Mouse (Mus musculus) forebrain, embryonic 14.5 days (tissue): ENCODE measurements at regions not wholly inside any gene's neighbourhood (a gene's known extent, or its start where the extent isn't known, plus 50 kb on each side); places are given as distances from the start of the nearest gene placed in this dataset.

Experiments used
- ATAC-seq: fragments of 200-750 bp; cut with Nextera tagmentation; 2 replicates; pipeline ENCODE4 v1.8.0; 2017; ENCODE audit warnings: mild to moderate bottlenecking, moderate library complexity
- DNase-seq: peaks from one replicate; pipeline ENCODE4 v3.0.0-alpha.2; 2015; ENCODE audit warnings: low spot score
- H3K27ac ChIP-seq: fragments of 300-500 bp; sonication (generic); 2 replicates; pipeline ENCODE4 v1.5.1; 2014; ENCODE audit warnings: low read depth, mild to moderate bottlenecking, control low read depth, low read length, moderate library complexity
- H3K27me3 ChIP-seq: fragments of 300-500 bp; sonication (generic); replicated peaks from 2 replicates; pipeline ENCODE4 v1.6.1; 2014; ENCODE audit warnings: low read length, control low read depth, mixed read lengths; ENCODE audit not compliant: control insufficient read depth, insufficient read depth
- H3K36me3 ChIP-seq: fragments of 300-500 bp; sonication (generic); 2 replicates; pipeline ENCODE4 v1.6.1; 2014; ENCODE audit warnings: low read length, control low read depth; ENCODE audit not compliant: control insufficient read depth, insufficient read depth
- H3K4me1 ChIP-seq: fragments of 300-500 bp; sonication (generic); 2 replicates; pipeline ENCODE4 v1.6.1; 2014; ENCODE audit warnings: antibody characterized with exemption, low read length, control low read depth; ENCODE audit not compliant: control insufficient read depth, insufficient read depth
- H3K4me2 ChIP-seq: fragments of 300-500 bp; sonication (generic); 2 replicates; pipeline ENCODE4 v1.6.1; 2014; ENCODE audit warnings: mild to moderate bottlenecking, control low read depth, low read length
- H3K4me3 ChIP-seq: fragments of 300-500 bp; sonication (generic); 2 replicates; pipeline ENCODE4 v1.5.1; 2014; ENCODE audit warnings: low read depth, low read length, control low read depth
- H3K9ac ChIP-seq: fragments of 300-500 bp; sonication (generic); 2 replicates; pipeline ENCODE4 v1.6.1; 2014; ENCODE audit warnings: mild to moderate bottlenecking, low read length, control low read depth, moderate library complexity
- H3K9me3 ChIP-seq: fragments of 300-500 bp; sonication (generic); replicated peaks from 2 replicates; pipeline ENCODE4 v1.6.1; 2016; ENCODE audit warnings: low read length, control low read depth, mixed read lengths; ENCODE audit not compliant: control insufficient read depth
- WGBS: fragments of 180-500 bp; shearing (Covaris S2); extraction: QIAGEN DNeasy Blood & Tissue Kit; methylation state at CpG from one replicate; pipeline ENCODE4 v1.1.7; 2014; 5-methylcytosine and 5-hydroxymethylcytosine counted together

DNA sequence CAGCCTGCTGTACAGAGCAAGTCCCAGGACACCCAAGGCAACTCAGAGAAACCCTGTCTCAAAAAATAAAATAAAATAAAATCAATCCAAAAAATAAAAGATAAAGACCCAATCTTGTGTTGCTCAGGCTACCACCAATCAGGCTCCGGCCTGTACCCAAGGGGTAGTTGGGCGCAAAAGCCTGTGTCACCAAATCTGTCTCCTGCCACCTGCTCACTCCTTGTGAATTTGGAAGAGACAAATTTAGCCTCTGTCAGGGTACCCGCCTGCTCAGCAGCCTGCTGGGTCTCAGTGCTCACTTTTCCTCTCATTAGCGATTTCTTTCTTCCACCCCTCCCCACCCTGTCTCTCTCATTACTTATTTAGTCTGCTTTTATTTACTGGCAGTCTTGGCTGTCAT, 54.6 kb downstream of the Sox4 start:
- H3K36me3 ChIP-seq, result no peaks in the 10 kb centered on the region
- H3K4me2 ChIP-seq, result no peak overlapping the region
- 66% methylated on average over 4 of the region's 4 CpGs for WGBS
- no peak overlapping the region for H3K4me3 ChIP-seq
- H3K9me3 ChIP-seq, result no peaks in the 10 kb centered on the region
- H3K27me3 ChIP-seq, result no peaks in the 10 kb centered on the region
- DNase-seq (no peak), ATAC-seq (no peak)
- no peak overlapping the region for H3K27ac ChIP-seq
- no peaks in the 10 kb centered on the region for H3K4me1 ChIP-seq
- H3K9ac ChIP-seq, result no peak overlapping the region

DNA sequence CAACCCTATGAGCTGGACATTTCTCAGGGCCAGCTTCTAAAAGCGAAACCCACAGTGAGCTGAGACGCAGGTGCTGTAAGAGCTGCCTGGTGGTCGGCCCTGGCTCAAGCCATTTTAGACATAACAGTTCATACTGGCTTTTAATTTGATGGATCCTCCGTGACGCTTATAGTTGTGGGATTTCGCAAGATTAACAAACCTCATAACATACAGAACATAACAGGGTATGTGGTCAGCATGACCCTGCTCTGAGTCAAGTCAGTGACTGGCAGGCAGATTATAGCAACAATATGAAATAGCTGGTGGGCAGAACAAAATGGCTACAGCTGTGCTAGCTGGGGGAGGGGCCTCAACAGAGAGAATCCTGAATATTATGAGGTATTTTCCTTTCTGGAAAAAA, 60.6 kb downstream of the Sox4 start:
- 95% methylated on average over 6 of the region's 6 CpGs for WGBS
- no peaks in the 10 kb centered on the region for H3K4me1 ChIP-seq
- H3K9ac ChIP-seq, result no peak overlapping the region
- ATAC-seq (no peak), DNase-seq (no peak)
- H3K27ac ChIP-seq, result no peak overlapping the region
- H3K4me2 ChIP-seq, result no peak overlapping the region
- no peaks in the 10 kb centered on the region for H3K9me3 ChIP-seq
- no peaks in the 10 kb centered on the region for H3K36me3 ChIP-seq
- no peaks in the 10 kb centered on the region for H3K27me3 ChIP-seq
- no peak overlapping the region for H3K4me3 ChIP-seq

DNA sequence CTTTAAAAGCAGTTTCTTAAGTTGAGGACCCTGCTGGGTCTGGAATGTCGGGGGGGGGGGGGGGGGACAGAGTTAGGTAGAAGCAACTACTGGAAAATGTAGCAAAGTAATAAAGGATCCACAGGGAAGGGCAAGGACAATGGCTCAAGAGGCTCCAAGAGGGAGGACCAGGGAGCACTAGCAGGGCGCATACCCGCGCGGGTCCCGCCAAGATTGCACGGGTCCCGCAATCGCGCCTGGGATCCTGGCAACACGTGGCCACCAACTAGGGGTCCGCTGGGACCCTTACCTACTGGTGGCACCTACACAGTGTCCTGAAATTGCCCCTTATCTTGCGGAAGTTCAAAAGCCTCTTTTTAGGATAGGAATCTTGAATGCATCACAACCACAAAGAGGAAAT, 66.4 kb downstream of the Sox4 start:
- ATAC-seq, result no peak
- no peak overlapping the region for H3K4me3 ChIP-seq

DNA sequence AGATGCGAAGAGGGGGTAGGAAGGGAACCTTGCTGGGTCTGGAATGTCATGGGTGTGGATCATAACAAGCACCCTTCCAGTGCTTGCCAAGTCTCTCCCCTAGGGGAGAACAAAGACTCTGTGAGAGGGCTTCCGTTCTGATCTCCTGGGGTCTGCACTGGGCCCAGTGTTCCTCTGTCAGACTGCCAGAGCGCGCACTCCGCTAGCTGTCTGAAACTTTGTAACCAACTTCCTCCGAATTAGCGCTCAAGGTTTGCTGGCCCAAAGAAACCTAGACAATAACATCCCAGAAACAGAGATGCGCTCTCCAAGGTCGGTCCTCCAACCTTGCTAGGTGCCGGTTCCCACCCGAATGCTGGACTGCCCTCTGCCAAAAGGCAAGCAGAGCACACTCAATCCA, 66.8 kb downstream of the Sox4 start:
- ATAC-seq (no peak), DNase-seq (peak; percentile 34)
- Histone ChIP-seq H3K36me3 (no peaks in the 10 kb centered on the region), H3K4me3 (no peak overlapping the region), H3K27me3 (0 out of 2 replicates have a peak, but pooled peaks cover 3% of the 10 kb centered on the region), H3K9ac (peak overlapping the region; percentile 21; the same call in 1 of the 2 replicates), H3K9me3 (no peaks in the 10 kb centered on the region), H3K27ac (no peak overlapping the region), H3K4me2 (peak overlapping the region; percentile 24), H3K4me1 (peaks cover 16% of the 10 kb centered on the region)
- 15% methylated on average over 11 of the region's 11 CpGs for WGBS

More for the DNA sequence above, 66.4 kb downstream of the Sox4 start:
- no peak overlapping the region for H3K9ac ChIP-seq
- 0 out of 2 replicates have a peak, but pooled peaks cover 3% of the 10 kb centered on the region for H3K27me3 ChIP-seq
- H3K9me3 ChIP-seq, result no peaks in the 10 kb centered on the region
- no peak overlapping the region for H3K27ac ChIP-seq
- H3K36me3 ChIP-seq, result no peaks in the 10 kb centered on the region
- H3K4me2 ChIP-seq, result peak overlapping the region; percentile 24; the same call in 1 of the 2 replicates
- no peak for DNase-seq
- 16% methylated on average over 13 of the region's 13 CpGs for WGBS
- peaks cover 13% of the 10 kb centered on the region; the same call in 1 of the 2 replicates for H3K4me1 ChIP-seq

DNA sequence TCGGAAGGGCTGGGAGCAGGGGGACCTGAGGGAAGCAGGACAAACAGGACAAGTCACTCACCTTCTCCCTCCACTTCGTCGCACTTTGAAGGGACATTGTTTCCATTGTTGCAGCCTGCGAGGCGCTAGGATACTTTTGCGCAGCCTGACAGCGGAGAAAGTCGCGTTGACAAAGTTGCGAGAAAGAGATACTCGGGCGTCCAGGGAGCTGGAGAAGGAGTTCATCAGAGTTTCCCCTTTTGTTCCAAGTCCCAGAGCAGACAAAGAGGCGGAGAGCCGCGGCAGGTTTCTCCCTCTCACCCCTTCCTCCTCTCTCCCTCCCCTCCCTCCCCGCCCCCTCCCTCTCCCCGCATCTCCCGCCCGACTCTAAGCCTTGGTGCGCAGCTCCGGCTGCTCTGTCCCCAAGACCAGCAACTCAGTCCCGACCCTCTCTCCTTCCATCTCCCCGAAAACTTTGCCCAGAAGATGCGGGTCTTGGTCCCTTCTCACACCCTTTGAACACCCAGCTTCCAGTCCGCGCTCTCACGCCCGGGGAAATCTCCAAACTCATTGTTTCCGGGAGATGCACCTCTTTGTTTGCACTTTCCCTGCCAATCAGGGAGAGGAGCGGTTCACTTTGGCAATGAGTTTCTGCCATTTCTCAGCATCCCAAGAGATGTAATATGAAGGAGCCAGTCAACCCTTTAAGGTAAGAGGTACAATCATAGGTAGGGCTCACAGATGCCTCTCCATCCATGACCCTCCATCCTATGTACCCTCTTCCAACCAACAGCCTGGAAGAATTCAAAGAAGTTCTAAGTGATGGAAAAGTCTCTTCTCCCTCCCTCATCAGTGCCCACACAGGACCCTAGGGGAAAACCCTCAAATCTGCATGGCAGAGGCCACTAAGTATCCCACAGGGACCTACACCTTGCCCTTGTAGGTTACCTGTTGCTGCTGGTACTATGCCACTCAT, 68.2 kb downstream of the Sox4 start:
- Histone ChIP-seq H3K36me3 (no peaks in the 10 kb centered on the region), H3K4me1 (peaks cover 24% of the 10 kb centered on the region), H3K27ac (no peak overlapping the region), H3K4me2 (peak overlapping the region; percentile 65), H3K9ac (peak overlapping the region; percentile 72), H3K27me3 (0 out of 2 replicates have a peak, but pooled peaks cover 3% of the 10 kb centered on the region), H3K9me3 (no peaks in the 10 kb centered on the region), H3K4me3 (peak overlapping the region; percentile 54)
- ATAC-seq (peak; percentile 77), DNase-seq (peak; percentile 67)
- under 1% methylated on average over 26 of the region's 30 CpGs for WGBS

DNA sequence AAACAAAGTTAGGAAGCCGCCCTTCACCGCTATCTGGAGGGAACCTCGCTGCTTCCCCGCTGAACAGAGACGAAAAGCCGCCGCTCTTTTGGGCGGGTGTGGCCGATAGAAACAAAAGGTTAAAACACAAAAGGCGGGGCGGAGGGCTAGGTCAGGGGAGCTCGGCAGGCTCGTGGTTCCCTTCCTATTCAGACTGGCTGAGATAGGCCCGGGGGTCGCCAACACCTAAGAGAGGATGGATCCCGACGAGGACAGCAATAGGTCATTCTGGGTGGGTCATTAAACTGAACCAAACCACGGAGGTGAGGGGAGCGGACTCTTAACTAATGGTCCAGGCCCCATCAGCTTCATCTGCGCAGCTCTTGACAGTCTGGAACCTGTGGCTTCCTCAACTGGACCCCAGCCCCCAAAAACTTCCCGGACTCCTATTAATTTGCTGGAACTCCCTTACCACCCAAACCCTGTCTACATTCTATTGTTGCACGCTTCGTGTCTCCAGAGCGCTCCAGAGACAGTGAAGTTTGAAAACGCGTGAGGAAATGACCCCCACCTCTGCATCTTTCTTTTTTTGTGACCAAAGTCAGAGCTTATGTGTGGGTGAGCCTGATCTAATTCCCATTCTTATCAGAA, 69.2 kb downstream of the Sox4 start:
- Histone ChIP-seq H3K27ac (no peak overlapping the region), H3K4me1 (peaks cover 30% of the 10 kb centered on the region), H3K27me3 (0 out of 2 replicates have a peak, but pooled peaks cover 3% of the 10 kb centered on the region), H3K9me3 (no peaks in the 10 kb centered on the region), H3K4me3 (peak overlapping the region; percentile 54), H3K9ac (peak overlapping the region; percentile 72), H3K36me3 (no peaks in the 10 kb centered on the region), H3K4me2 (peak overlapping the region; percentile 65)
- under 1% methylated on average over 26 of the region's 26 CpGs for WGBS
- peak; percentile 41 for DNase-seq
- ATAC-seq, result peak; percentile 16; the same call in 1 of the 2 replicates

DNA sequence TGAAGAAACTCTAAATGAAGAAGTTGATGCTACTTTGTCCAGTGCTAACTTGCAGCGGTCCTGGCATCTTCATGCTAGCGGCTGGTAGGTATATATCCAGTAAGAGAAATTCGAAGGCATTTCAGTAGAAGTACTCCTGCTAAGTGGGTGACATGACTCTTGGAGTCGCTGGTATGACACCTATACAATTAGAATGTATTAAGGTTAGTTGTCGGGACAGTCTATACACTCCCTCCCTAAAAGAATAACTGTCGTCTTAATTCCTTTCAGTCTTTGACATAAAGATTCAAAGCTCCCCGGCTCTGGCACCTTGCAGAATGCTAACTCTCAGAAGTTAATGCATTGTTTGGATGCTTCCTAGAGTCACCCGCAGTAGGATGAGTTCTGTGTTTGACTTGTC, 70.1 kb downstream of the Sox4 start:
- H3K36me3 ChIP-seq, result no peaks in the 10 kb centered on the region
- 21% methylated on average over 8 of the region's 8 CpGs for WGBS
- no peak overlapping the region for H3K27ac ChIP-seq
- H3K4me1 ChIP-seq, result peaks cover 39% of the 10 kb centered on the region
- ATAC-seq (no peak), DNase-seq (no peak)
- 0 out of 2 replicates have a peak, but pooled peaks cover 3% of the 10 kb centered on the region for H3K27me3 ChIP-seq
- no peaks in the 10 kb centered on the region for H3K9me3 ChIP-seq
- peak overlapping the region; percentile 72 for H3K9ac ChIP-seq
- peak overlapping the region; percentile 65 for H3K4me2 ChIP-seq
- H3K4me3 ChIP-seq, result peak overlapping the region; percentile 54

DNA sequence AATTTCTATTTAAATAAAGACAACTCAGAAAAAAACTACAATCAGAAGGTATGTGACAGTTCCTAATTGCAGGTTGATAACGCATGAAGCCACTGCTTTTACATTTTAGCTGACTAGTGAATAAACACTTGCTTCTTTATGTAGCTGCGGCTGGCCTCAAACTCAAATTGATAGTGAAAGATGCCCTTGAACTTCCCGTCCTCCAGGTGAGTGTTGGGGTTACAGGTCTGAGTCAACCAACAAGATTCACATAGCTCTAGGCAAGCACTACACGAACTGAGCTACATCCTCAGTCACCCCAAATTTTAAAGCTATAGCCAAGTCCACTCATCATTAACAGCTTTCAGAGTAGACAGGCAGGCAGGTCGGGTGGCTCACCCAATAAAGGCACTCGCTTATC, 72.6 kb downstream of the Sox4 start:
- Histone ChIP-seq H3K27me3 (no peaks in the 10 kb centered on the region), H3K4me3 (peak overlapping the region; percentile 54), H3K4me1 (peaks cover 42% of the 10 kb centered on the region), H3K9ac (peak overlapping the region; percentile 46; the same call in 1 of the 2 replicates), H3K9me3 (no peaks in the 10 kb centered on the region), H3K36me3 (no peaks in the 10 kb centered on the region), H3K27ac (no peak overlapping the region), H3K4me2 (peak overlapping the region; percentile 65)
- 63% methylated on average over 6 of the region's 6 CpGs for WGBS
- DNase-seq (no peak), ATAC-seq (no peak)
